Mouse (Mus musculus) embryonic fibroblast, embryonic 13.5 days (primary cell): ENCODE results near the gene Atp6v0e2.

Experiments
- CTCF ChIP-seq: IDR thresholded peaks from 2 replicates; pipeline ENCODE4 v1.5.1; 2011; ENCODE audit warnings: mild to moderate bottlenecking, control low read depth, low read length, moderate library complexity, borderline replicate concordance; ENCODE audit not compliant: insufficient read depth
- POLR2A ChIP-seq: IDR thresholded peaks from 2 replicates; pipeline ENCODE4 v1.6.1; 2011; ENCODE audit warnings: low read depth, mild to moderate bottlenecking, control low read depth, low read length, moderate library complexity

GRCm38 (mm10) chr6:48527901-48528300 lies 9.5 kb upstream of the Atp6v0e2 start:
- TF ChIP-seq CTCF (no peak), POLR2A (no peak)
